Mouse (Mus musculus): ENCODE results near the gene Ano6. TPM values are rescaled to one million over a fixed set of nuclear protein-coding genes. Genes with fewer than 3 reads are reported as not detected.

The Ano6 gene
- polyA plus RNA-seq, 1 experiment from 2014 or later: 23.9 TPM

GRCm38 (mm10) chr15:95962411-95963123 lies 171.9 kb downstream of the Ano6 start:
- H3K4me3 ChIP-seq (ENCODE audit: low read depth, low read length): no peak overlapping the region
- 84% methylated on average over 3 of the region's 3 CpGs for WGBS
- no peaks in the 10 kb centered on the region for H3K27me3 ChIP-seq (replicated peaks; ENCODE audit: control insufficient read depth, insufficient read depth, low read length)
- H3K9ac ChIP-seq (ENCODE audit: low read depth, low read length): no peak overlapping the region
- H3K27ac ChIP-seq (ENCODE audit: low read depth, low read length): no peak overlapping the region
- no peaks in the 10 kb centered on the region for H3K9me3 ChIP-seq (ENCODE audit: control insufficient read depth)
- H3K36me3 ChIP-seq (ENCODE audit: control insufficient read depth, insufficient read depth): peaks cover 37% of the 10 kb centered on the region
- H3K4me2 ChIP-seq (replicated peaks; ENCODE audit: low read depth): no peak overlapping the region
- no peak for ATAC-seq
- H3K4me1 ChIP-seq (replicated peaks; ENCODE audit: control insufficient read depth, insufficient read depth, low read length): no peaks in the 10 kb centered on the region
- TF ChIP-seq CTCF (IDR thresholded peaks at IDR 0.05; ENCODE audit: low read depth): no peak

GRCm38 (mm10) chr15:95963124-95963482 lies 172.5 kb downstream of the Ano6 start:
- Histone ChIP-seq H3K4me3 (ENCODE audit: low read depth, low read length) (no peak overlapping the region), H3K9ac (ENCODE audit: low read depth, low read length) (no peak overlapping the region), H3K27me3 (replicated peaks; ENCODE audit: control insufficient read depth, insufficient read depth, low read length) (no peaks in the 10 kb centered on the region), H3K4me2 (replicated peaks; ENCODE audit: low read depth) (no peak overlapping the region), H3K9me3 (ENCODE audit: control insufficient read depth) (no peaks in the 10 kb centered on the region), H3K4me1 (replicated peaks; ENCODE audit: control insufficient read depth, insufficient read depth, low read length) (no peaks in the 10 kb centered on the region), H3K36me3 (ENCODE audit: control insufficient read depth, insufficient read depth) (peaks cover 40% of the 10 kb centered on the region), H3K27ac (ENCODE audit: low read depth, low read length) (no peak overlapping the region)
- 83% methylated on average over 10 of the region's 10 CpGs for WGBS
- no peak for ATAC-seq
- TF ChIP-seq CTCF (IDR thresholded peaks at IDR 0.05; ENCODE audit: low read depth): no peak

DNA sequence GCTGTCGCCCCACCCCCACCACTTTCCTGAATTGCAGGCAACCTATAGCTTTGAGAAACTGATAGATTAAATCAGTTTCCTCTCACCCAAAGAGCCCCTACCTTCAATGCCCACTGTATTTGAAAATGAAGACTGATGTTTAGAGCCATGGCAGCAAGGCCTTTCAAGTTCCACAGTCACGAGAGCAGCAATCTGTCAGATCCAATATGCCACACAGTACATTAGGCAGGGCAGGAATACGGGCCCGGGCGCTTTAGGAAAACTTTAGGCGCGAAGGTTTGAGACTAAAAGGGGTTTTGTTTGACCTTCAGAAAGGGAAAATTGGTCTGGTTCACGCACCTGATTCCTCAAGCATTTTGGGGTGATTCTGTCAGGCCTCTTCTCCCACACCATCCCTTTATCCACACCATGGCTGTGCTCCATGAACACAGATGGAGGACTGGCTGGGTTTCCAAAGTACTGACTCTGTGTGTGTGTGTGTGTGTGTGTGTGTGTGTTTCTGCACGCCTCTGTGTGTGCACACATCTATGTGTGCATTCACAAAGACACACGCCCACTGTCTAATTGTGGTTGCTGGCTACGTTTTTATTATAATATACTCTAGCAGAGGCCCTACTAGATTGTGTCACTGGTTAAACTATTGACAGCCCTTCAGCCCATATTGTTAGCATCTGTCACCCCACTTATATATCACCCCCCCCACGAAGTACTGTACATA lies 173.0 kb downstream of the Ano6 start:
- 87% methylated on average over 12 of the region's 12 CpGs for WGBS
- ATAC-seq: no peak
- Histone ChIP-seq H3K4me3 (ENCODE audit: low read depth, low read length) (no peak overlapping the region), H3K4me2 (replicated peaks; ENCODE audit: low read depth) (no peak overlapping the region), H3K27me3 (replicated peaks; ENCODE audit: control insufficient read depth, insufficient read depth, low read length) (no peaks in the 10 kb centered on the region), H3K9ac (ENCODE audit: low read depth, low read length) (no peak overlapping the region), H3K27ac (ENCODE audit: low read depth, low read length) (no peak overlapping the region), H3K36me3 (ENCODE audit: control insufficient read depth, insufficient read depth) (peaks cover 40% of the 10 kb centered on the region), H3K4me1 (replicated peaks; ENCODE audit: control insufficient read depth, insufficient read depth, low read length) (no peaks in the 10 kb centered on the region), H3K9me3 (ENCODE audit: control insufficient read depth) (no peaks in the 10 kb centered on the region)
- TF ChIP-seq CTCF (IDR thresholded peaks at IDR 0.05; ENCODE audit: low read depth): no peak

- Histone ChIP-seq H3K4me3 (ENCODE audit: low read depth, low read length) (no peak overlapping the region), H3K27ac (ENCODE audit: low read depth, low read length) (no peak overlapping the region), H3K9ac (ENCODE audit: low read depth, low read length) (no peak overlapping the region), H3K36me3 (ENCODE audit: control insufficient read depth, insufficient read depth) (peaks cover 40% of the 10 kb centered on the region), H3K4me1 (replicated peaks; ENCODE audit: control insufficient read depth, insufficient read depth, low read length) (no peaks in the 10 kb centered on the region), H3K27me3 (replicated peaks; ENCODE audit: control insufficient read depth, insufficient read depth, low read length) (no peaks in the 10 kb centered on the region), H3K4me2 (replicated peaks; ENCODE audit: low read depth) (no peak overlapping the region), H3K9me3 (ENCODE audit: control insufficient read depth) (no peaks in the 10 kb centered on the region)
- 73% methylated on average over 4 of the region's 4 CpGs for WGBS
- no peak for TF ChIP-seq CTCF (IDR thresholded peaks at IDR 0.05; ENCODE audit: low read depth)
- no peak for ATAC-seq
Measured at GRCm38 (mm10) chr15:95964251-95964561, 173.6 kb downstream of the Ano6 start.

- TF ChIP-seq CTCF (IDR thresholded peaks at IDR 0.05; ENCODE audit: low read depth): no peak
- no peaks in the 10 kb centered on the region for H3K4me1 ChIP-seq (replicated peaks; ENCODE audit: control insufficient read depth, insufficient read depth, low read length)
- H3K9ac ChIP-seq (ENCODE audit: low read depth, low read length): no peak overlapping the region
- peaks cover 41% of the 10 kb centered on the region for H3K36me3 ChIP-seq (ENCODE audit: control insufficient read depth, insufficient read depth)
- H3K4me2 ChIP-seq (replicated peaks; ENCODE audit: low read depth): no peak overlapping the region
- no peaks in the 10 kb centered on the region for H3K27me3 ChIP-seq (replicated peaks; ENCODE audit: control insufficient read depth, insufficient read depth, low read length)
- no peaks in the 10 kb centered on the region for H3K9me3 ChIP-seq (ENCODE audit: control insufficient read depth)
- ATAC-seq: no peak
- WGBS: 92% methylated on average over 2 of the region's 2 CpGs
- H3K27ac ChIP-seq (ENCODE audit: low read depth, low read length): no peak overlapping the region
- no peak overlapping the region for H3K4me3 ChIP-seq (ENCODE audit: low read depth, low read length)
Measured at GRCm38 (mm10) chr15:95966979-95967378, 176.3 kb downstream of the Ano6 start.

DNA sequence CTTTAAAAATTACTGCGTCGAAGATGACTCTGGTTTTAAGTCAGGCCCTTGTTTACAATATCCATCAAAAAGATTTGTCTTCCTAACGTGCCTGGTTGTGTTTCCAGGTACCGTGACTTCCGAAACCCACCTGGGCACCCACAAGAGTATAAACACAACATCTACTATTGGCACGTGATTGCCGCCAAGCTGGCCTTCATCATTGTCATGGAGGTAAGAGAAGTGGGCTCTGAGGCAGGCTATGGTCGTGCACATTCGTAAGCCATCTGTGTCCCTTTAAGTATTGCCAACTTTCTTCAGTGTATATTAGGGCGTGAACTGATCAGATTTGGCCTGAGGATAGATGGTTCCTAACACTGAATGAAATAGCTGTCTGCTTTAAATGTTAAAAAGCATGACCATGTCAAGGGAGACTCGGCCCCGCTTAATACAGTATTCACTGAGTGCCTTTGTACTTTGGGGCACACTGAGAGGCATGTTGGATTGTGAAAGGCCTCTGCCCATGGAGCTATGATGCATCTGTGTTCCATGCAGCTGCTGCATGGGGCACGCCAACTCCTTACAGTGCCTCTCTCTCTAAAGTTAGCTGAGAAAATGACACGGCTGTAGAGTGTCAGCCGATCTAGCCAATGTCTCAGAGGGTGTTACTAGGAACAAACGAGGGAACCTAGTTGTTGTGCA lies 177.0 kb downstream of the Ano6 start:
- no peak overlapping the region for H3K9ac ChIP-seq (ENCODE audit: low read depth, low read length)

More for the DNA sequence above, 177.0 kb downstream of the Ano6 start:
- TF ChIP-seq CTCF (IDR thresholded peaks at IDR 0.05; ENCODE audit: low read depth): no peak
- Histone ChIP-seq H3K4me2 (replicated peaks; ENCODE audit: low read depth) (no peak overlapping the region), H3K36me3 (ENCODE audit: control insufficient read depth, insufficient read depth) (peaks cover 41% of the 10 kb centered on the region), H3K4me3 (ENCODE audit: low read depth, low read length) (no peak overlapping the region), H3K4me1 (replicated peaks; ENCODE audit: control insufficient read depth, insufficient read depth, low read length) (no peaks in the 10 kb centered on the region), H3K9me3 (ENCODE audit: control insufficient read depth) (no peaks in the 10 kb centered on the region), H3K27ac (ENCODE audit: low read depth, low read length) (no peak overlapping the region), H3K27me3 (replicated peaks; ENCODE audit: control insufficient read depth, insufficient read depth, low read length) (no peaks in the 10 kb centered on the region)
- ATAC-seq: no peak
- 87% methylated on average over 16 of the region's 16 CpGs for WGBS

Measured in intestine, postnatal 0 days (tissue).